Mouse (Mus musculus): ENCODE results near the gene Tubg2. TPM values are rescaled to one million over a fixed set of nuclear protein-coding genes. Genes with fewer than 3 reads are reported as not detected.

The Tubg2 gene
- polyA plus RNA-seq, 1 experiment from 2014 or later = 9.4 TPM

DNA sequence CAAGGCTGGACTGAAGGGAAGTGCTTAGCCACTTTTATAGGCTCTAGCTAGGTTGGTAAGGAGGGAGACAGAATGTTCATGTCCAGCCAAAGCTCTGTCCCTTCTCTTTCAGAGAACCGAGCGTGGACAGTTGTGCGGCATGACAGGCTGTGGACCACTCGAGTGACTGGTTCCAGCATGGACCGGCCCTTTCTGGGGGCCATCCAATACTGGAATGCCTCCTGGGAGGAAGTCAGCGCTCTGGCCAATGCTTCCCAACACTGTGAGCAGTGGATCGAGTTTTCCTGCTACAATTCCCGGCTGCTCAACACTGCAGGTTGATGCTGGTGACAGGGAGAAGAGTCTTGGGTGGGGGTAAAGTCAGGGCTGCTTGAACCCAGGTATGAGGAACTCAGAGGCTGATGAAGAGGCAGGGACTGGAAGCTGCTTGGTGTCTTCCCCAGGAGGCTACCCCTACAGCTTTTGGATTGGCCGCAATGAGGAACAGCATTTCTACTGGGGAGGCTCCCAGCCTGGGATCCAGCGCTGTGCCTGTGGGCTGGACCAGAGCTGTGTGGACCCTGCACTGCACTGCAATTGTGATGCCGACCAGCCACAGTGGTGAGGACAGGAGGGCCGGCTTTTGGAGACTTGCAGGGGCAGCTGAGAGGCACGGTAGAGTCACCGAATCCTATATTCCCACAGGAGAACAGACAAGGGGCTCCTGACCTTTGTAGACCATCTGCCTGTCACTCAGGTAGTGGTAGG is 27.2 kb downstream of the Tubg2 start:
- H3K4me3 ChIP-seq = no peak overlapping the region
- H3K4me1 ChIP-seq = no peaks in the 10 kb centered on the region
- H3K4me2 ChIP-seq (replicated peaks) = no peak overlapping the region
- H3K9ac ChIP-seq = peak overlapping the region; percentile 20; the same call in 1 of the 2 replicates
- no peak for ATAC-seq (ENCODE audit: insufficient number of reproducible peaks, insufficient read depth, low FRiP score, low TSS enrichment)
- H3K27ac ChIP-seq = no peak overlapping the region
- 75% methylated on average over 14 of the region's 14 CpGs for WGBS
- H3K36me3 ChIP-seq = no peaks in the 10 kb centered on the region
- no peaks in the 10 kb centered on the region for H3K9me3 ChIP-seq
- H3K27me3 ChIP-seq = peaks cover 25% of the 10 kb centered on the region

DNA sequence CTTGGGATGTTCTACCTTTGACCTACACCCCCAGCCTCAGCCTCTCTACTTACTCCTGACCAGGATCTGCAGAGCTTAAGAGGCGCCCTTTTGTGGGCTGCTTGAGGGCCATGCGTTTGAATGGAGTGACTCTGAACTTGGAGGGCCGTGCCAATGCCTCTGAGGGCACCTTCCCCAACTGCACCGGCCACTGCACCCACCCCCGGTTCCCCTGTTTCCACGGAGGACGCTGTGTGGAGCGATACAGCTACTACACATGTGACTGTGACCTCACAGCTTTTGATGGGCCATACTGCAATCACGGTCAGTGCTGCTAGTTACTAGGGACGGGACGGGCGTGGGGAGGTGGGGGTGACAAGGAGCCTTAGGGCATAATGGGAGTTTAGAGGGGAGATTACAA is 29.3 kb downstream of the Tubg2 start:
- Histone ChIP-seq H3K4me3 (no peak overlapping the region), H3K27me3 (0 out of 2 replicates have a peak, but pooled peaks cover 6% of the 10 kb centered on the region), H3K9ac (no peak overlapping the region), H3K4me2 (replicated peaks) (no peak overlapping the region), H3K27ac (no peak overlapping the region), H3K36me3 (no peaks in the 10 kb centered on the region), H3K4me1 (peaks cover 9% of the 10 kb centered on the region), H3K9me3 (no peaks in the 10 kb centered on the region)
- 84% methylated on average over 12 of the region's 12 CpGs for WGBS
- no peak for ATAC-seq (ENCODE audit: insufficient number of reproducible peaks, insufficient read depth, low FRiP score, low TSS enrichment)

DNA sequence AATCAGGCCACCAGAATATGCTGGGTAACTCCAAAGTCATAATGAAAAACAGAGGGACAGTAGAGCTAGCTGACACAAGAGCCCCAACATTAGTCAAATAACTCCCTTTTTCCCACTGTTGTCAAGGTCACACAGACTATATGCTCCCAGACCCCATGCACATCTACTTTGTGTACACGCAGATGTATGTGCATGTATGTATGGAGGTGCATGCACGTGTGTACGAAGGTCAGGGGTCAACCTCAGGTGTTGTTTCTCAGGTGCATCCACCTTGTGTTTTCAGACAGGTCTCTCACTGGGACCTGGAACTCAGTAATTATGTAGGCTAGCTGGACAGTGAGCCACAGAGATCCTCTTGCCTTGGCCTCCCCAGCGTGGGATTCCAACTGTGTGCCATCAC is 29.7 kb downstream of the Tubg2 start:
- peaks cover 13% of the 10 kb centered on the region for H3K4me1 ChIP-seq
- no peaks in the 10 kb centered on the region for H3K36me3 ChIP-seq
- H3K9ac ChIP-seq = no peak overlapping the region
- 92% methylated on average over 4 of the region's 4 CpGs for WGBS
- H3K27me3 ChIP-seq = 0 out of 2 replicates have a peak, but pooled peaks cover 4% of the 10 kb centered on the region
- no peak overlapping the region for H3K4me2 ChIP-seq (replicated peaks)
- no peak overlapping the region for H3K4me3 ChIP-seq
- no peak overlapping the region for H3K27ac ChIP-seq
- no peak for ATAC-seq (ENCODE audit: insufficient number of reproducible peaks, insufficient read depth, low FRiP score, low TSS enrichment)
- H3K9me3 ChIP-seq = no peaks in the 10 kb centered on the region

DNA sequence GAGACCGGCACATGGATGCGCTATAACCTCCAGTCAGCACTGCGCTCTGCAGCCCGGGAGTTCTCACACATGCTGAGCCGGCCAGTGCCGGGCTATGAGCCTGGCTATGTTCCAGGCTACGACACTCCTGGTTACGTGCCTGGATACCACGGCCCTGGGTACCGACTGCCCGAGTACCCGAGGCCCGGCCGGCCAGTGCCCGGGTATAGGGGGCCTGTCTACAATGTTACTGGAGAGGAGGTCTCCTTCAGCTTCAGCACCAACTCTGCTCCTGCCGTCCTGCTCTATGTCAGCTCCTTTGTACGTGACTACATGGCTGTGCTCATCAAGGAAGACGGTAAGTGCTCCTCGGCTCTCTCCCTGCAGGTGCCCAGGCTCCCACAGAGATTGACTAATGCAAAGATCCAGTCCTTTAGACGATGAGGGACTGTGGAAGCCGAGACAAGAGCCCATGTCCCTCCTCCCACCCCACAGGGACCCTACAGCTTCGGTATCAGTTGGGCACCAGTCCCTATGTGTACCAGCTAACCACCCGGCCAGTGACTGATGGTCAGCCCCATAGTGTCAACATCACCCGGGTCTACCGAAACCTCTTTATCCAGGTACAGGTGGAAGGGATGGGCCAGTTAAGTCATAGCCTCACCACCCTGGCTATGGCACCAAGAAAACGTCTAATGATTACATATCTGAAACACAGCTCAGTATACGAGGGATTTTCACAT is 31.0 kb downstream of the Tubg2 start:
- no peak overlapping the region for H3K4me3 ChIP-seq
- 0 out of 2 replicates have a peak, but pooled peaks cover 3% of the 10 kb centered on the region for H3K27me3 ChIP-seq
- no peak overlapping the region for H3K9ac ChIP-seq

DNA sequence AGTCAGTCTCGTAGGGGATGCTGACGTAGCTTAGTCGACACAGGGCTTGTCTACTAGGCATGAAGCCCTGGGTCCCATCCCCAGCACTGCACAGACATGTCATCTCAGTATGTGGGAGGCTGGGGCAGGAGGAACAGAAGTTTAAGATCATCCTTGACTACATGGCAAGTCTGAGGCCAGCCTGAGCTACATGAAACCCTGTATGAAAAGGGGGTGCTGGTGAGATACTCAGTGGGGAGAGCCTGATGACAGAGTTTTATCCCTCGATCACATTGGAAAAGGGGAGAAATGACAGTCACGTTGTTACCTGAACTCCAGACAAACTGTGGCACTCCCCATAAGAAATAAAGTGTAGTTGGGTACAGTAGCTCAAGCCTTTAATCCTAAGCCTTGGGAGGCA is 31.8 kb downstream of the Tubg2 start:
- no peak overlapping the region for H3K4me3 ChIP-seq
- H3K27me3 ChIP-seq = 0 out of 2 replicates have a peak, but pooled peaks cover 3% of the 10 kb centered on the region
- H3K36me3 ChIP-seq = 0 out of 2 replicates have a peak, but pooled peaks cover 3% of the 10 kb centered on the region
- H3K9ac ChIP-seq = no peak overlapping the region
- H3K27ac ChIP-seq = no peak overlapping the region
- H3K4me1 ChIP-seq = peaks cover 22% of the 10 kb centered on the region
- ATAC-seq (ENCODE audit: insufficient number of reproducible peaks, insufficient read depth, low FRiP score, low TSS enrichment) = no peak
- H3K4me2 ChIP-seq (replicated peaks) = no peak overlapping the region
- 90% methylated on average over 5 of the region's 5 CpGs for WGBS
- no peaks in the 10 kb centered on the region for H3K9me3 ChIP-seq

More for the DNA sequence above, 31.0 kb downstream of the Tubg2 start:
- no peaks in the 10 kb centered on the region for H3K9me3 ChIP-seq
- H3K27ac ChIP-seq = no peak overlapping the region
- H3K4me1 ChIP-seq = peaks cover 22% of the 10 kb centered on the region
- H3K4me2 ChIP-seq (replicated peaks) = no peak overlapping the region
- WGBS = 86% methylated on average over 27 of the region's 27 CpGs
- H3K36me3 ChIP-seq = no peaks in the 10 kb centered on the region
- no peak for ATAC-seq (ENCODE audit: insufficient number of reproducible peaks, insufficient read depth, low FRiP score, low TSS enrichment)

DNA sequence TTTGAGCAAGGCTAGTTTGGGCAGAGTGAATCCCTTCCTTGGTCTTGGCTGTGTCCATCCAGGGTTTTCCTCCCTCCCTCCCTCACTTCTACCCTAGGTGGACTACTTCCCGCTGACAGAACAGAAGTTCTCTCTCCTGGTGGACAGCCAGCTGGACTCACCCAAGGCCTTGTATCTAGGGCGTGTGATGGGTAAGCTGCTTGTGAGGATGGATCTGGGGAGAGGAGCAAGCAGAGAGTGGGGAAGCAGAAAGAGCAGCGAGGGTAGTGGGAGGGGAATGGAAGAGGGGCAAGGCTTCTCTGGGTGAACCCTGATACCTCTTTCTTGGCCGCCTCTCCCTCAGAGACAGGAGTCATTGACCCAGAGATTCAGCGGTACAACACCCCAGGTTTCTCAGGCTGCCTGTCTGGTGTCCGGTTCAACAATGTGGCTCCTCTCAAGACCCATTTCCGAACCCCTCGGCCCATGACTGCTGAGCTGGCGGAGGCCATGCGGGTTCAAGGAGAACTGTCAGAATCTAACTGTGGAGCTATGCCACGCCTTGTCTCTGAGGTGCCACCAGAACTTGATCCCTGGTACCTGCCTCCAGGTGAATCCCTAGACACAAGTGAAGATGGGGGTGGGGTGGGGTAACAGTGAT is 32.6 kb downstream of the Tubg2 start:
- H3K9me3 ChIP-seq = no peaks in the 10 kb centered on the region
- 0 out of 2 replicates have a peak, but pooled peaks cover 3% of the 10 kb centered on the region for H3K27me3 ChIP-seq
- 80% methylated on average over 11 of the region's 11 CpGs for WGBS
- H3K4me3 ChIP-seq = no peak overlapping the region
- H3K4me2 ChIP-seq (replicated peaks) = no peak overlapping the region
- 0 out of 2 replicates have a peak, but pooled peaks cover 9% of the 10 kb centered on the region for H3K36me3 ChIP-seq
- H3K27ac ChIP-seq = no peak overlapping the region
- H3K9ac ChIP-seq = no peak overlapping the region
- peaks cover 22% of the 10 kb centered on the region for H3K4me1 ChIP-seq
- no peak for ATAC-seq (ENCODE audit: insufficient number of reproducible peaks, insufficient read depth, low FRiP score, low TSS enrichment)

DNA sequence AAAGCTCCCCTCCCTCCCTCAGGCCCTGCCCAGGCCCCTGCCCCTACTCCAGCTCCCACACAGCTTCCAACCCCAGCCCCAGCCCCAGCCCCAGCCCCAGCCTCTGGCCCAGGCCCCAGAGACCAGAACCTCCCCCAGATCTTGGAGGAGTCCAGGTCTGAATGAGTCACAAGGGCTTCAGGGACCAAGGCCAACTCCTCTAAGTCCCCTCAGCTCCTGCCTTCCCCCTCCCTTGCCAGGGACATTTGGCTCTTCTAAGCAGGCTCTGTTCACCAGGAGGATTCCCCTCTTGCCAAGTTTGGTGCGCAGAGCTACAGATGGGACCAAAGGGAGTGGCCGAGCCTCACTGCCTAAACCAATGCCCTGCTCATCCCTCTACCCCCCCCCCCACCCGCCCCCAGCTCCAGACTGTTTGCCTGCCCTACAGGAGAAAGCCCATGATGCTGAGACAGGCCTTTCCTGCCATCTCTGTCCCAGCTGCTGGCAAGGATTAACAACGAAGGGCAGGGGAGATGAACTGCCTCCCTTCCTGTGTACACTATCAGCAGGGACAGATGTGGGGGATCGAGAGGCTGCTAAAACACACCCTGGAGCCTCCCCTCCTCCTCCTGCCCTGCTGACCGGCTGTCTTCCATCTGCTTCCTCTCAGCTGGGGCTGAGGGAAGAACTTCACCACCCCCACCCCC is 33.9 kb downstream of the Tubg2 start:
- H3K4me2 ChIP-seq (replicated peaks) = no peak overlapping the region
- peak overlapping the region; percentile 10 for H3K9ac ChIP-seq
- H3K4me3 ChIP-seq = no peak overlapping the region
- ATAC-seq (ENCODE audit: insufficient number of reproducible peaks, insufficient read depth, low FRiP score, low TSS enrichment) = peak; percentile 53; the same call in 1 of the 2 replicates
- H3K9me3 ChIP-seq = no peaks in the 10 kb centered on the region
- H3K4me1 ChIP-seq = peaks cover 22% of the 10 kb centered on the region
- no peaks in the 10 kb centered on the region for H3K27me3 ChIP-seq
- peaks cover 16% of the 10 kb centered on the region; the same call in 1 of the 2 replicates for H3K36me3 ChIP-seq
- H3K27ac ChIP-seq = peak overlapping the region; percentile 85
- 12% methylated on average over 6 of the region's 6 CpGs for WGBS

DNA sequence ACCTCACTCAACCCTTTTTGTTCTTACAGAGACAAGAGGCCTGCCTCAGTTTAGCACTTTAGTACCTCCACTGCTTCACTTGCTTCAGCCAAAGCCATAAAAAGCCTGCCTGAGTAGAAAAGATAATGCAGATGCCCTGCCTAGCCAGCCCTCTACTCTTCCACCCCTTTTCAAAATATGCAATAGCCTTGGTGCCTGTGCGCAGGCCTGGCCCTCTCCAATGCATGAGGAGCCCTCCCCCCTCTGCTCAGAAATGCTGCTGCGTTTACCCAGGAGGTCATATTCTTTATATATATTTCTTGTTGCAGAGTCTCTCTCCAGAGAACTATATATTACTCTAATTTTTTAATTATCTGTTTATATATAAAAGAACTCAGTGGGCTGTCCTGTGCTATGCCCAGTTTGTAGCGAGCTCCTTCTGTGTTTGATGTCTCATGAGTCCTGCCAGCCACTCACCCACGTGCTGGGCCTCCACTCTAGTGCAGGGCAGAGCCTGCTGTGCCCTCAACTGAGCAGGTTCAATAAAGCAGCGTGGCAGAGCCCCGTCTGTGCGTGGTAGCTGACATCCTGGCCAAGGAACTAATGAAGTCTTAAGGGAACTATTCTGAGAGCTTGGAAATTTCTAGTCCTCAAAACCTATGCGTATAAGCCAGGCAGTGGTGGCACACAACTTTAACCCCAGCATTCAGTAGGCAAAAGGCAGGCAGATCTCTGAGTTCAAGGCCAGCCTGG is 34.6 kb downstream of the Tubg2 start:
- H3K27ac ChIP-seq = peak overlapping the region; percentile 85
- H3K4me1 ChIP-seq = peaks cover 22% of the 10 kb centered on the region
- no peak overlapping the region for H3K4me2 ChIP-seq (replicated peaks)
- WGBS = 46% methylated on average over 8 of the region's 8 CpGs
- no peak overlapping the region for H3K9ac ChIP-seq
- peaks cover 22% of the 10 kb centered on the region; the same call in 1 of the 2 replicates for H3K36me3 ChIP-seq
- H3K27me3 ChIP-seq = no peaks in the 10 kb centered on the region
- H3K4me3 ChIP-seq = no peak overlapping the region
- H3K9me3 ChIP-seq = no peaks in the 10 kb centered on the region
- peak; percentile 6; the same call in 1 of the 2 replicates for ATAC-seq (ENCODE audit: insufficient number of reproducible peaks, insufficient read depth, low FRiP score, low TSS enrichment)

DNA sequence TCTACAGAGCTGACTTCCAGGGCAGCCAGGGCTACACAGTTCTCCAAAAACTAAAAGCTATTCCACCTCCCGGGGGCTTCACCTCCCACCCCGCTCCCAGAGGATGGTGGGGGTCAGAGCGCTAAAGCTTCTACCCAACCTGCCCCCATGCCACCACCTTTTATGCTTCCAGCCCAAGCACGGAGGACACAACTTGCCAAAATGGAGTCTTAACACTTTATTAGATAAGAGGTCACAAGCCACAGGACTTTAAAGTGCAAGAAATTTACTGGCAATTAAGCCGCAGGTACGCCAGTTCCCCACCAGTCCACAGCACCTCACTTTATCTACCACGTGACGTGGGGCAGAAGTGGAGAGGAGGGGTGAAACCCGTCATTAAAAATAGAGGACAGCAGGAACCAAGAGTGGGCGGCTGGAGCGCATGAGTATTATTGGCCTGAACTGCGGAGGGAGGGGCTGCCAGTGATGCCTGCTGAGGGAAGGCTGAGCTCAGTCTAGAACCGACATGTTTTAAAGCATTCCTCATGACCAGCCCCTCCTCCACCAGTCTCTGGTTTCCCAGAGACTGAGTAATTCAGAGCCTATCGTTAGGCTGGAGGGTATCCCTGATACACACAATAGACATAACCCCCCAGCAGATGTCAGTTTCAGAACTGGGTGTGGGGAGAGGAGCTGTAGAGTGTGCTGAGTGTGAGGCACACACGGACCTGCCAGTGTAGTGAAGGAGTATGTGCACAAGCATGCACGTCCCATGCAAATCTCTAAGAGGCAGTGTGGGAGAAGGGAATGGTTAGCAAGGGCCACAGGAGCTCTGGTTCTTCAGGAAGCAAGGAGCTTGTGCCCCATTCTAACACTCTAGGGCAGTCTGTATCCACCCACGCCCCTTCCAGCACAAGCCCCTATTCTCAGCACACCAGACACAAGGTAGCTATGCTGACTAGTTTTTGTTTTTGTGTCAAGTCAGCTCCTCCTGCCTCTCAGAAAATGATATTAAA is 35.5 kb downstream of the Tubg2 start:
- WGBS = 51% methylated on average over 17 of the region's 17 CpGs
- Histone ChIP-seq H3K27me3 (no peaks in the 10 kb centered on the region), H3K9ac (no peak overlapping the region), H3K4me1 (peaks cover 22% of the 10 kb centered on the region), H3K4me2 (replicated peaks) (no peak overlapping the region), H3K9me3 (no peaks in the 10 kb centered on the region), H3K4me3 (no peak overlapping the region), H3K36me3 (peaks cover 30% of the 10 kb centered on the region; the same call in 1 of the 2 replicates), H3K27ac (0 out of 2 replicates have a peak overlapping the region, but pooled peaks have one; percentile 68)
- no peak for ATAC-seq (ENCODE audit: insufficient number of reproducible peaks, insufficient read depth, low FRiP score, low TSS enrichment)

DNA sequence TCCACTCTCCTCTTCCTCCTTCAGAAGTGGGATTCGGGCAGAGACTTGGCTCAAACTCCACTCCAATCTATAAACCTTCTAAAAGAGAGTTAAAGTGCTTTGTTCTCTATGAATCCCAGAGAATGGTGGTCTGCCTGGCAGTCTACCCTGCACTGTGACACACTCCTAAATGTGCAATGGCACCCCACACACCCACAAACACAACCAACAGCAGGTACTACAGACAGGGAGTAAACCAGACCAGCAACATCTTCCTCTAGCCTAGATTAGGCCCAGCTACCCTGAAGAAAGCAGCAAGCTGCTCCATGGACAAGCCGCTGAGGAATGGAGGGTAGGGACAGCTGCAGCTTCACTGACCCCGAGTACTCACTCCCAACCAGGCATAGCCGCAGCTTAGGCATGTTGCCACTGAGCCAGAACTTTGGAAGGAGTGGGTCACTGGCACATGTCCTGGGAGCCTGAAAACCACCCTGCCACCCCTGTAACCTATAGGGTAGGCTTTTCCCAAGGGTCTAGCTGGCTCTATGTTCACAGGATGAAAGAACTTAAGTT is 36.3 kb downstream of the Tubg2 start:
- H3K4me2 ChIP-seq (replicated peaks) = no peak overlapping the region
- H3K36me3 ChIP-seq = peaks cover 37% of the 10 kb centered on the region
- no peak for ATAC-seq (ENCODE audit: insufficient number of reproducible peaks, insufficient read depth, low FRiP score, low TSS enrichment)
- no peak overlapping the region for H3K9ac ChIP-seq
- H3K9me3 ChIP-seq = no peaks in the 10 kb centered on the region
- H3K4me1 ChIP-seq = peaks cover 22% of the 10 kb centered on the region
- WGBS = 82% methylated on average over 4 of the region's 4 CpGs
- H3K27me3 ChIP-seq = no peaks in the 10 kb centered on the region
- H3K27ac ChIP-seq = 0 out of 2 replicates have a peak overlapping the region, but pooled peaks have one; percentile 17
- H3K4me3 ChIP-seq = no peak overlapping the region
